Mouse (Mus musculus): ENCODE data around the gene Ubash3b.
A peak's percentile ranks its signal among the peaks of the same experiment; 100 is the strongest.

Gene Ubash3b

GRCm38 (mm10) chr9:41162363-41162762 lies 866 bp upstream of the Ubash3b start:
- DNase-seq: no peak

GRCm38 (mm10) chr9:41160536-41161176 lies 841 bp downstream of the Ubash3b start:
- DNase-seq: no peak

GRCm38 (mm10) chr9:41159223-41159622 lies 2.3 kb downstream of the Ubash3b start:
- no peak for DNase-seq

GRCm38 (mm10) chr9:41157872-41158567 lies 3.5 kb downstream of the Ubash3b start:
- no peak for DNase-seq

- peak; percentile 93 for DNase-seq
These were observed 4.3 kb downstream of the Ubash3b start for GRCm38 (mm10) chr9:41157020-41157871.

GRCm38 (mm10) chr9:41156720-41157019 lies 4.8 kb downstream of the Ubash3b start:
- DNase-seq: peak; percentile 73

- DNase-seq: peak; percentile 70
These were observed 5.3 kb downstream of the Ubash3b start for GRCm38 (mm10) chr9:41156006-41156719.

GRCm38 (mm10) chr9:41153979-41154378 lies 7.5 kb downstream of the Ubash3b start:
- DNase-seq: no peak

GRCm38 (mm10) chr9:41153050-41153449 lies 8.4 kb downstream of the Ubash3b start:
- no peak for DNase-seq

- DNase-seq: peak; percentile 71
These were observed 10.0 kb downstream of the Ubash3b start for GRCm38 (mm10) chr9:41151491-41151890.

GRCm38 (mm10) chr9:41149896-41150295 lies 11.6 kb downstream of the Ubash3b start:
- DNase-seq: no peak

GRCm38 (mm10) chr9:41149079-41149676 lies 12.3 kb downstream of the Ubash3b start:
- DNase-seq: peak; percentile 92

- peak; percentile 82 for DNase-seq
These were observed 12.9 kb downstream of the Ubash3b start for GRCm38 (mm10) chr9:41148600-41148999.

GRCm38 (mm10) chr9:41147203-41147842 lies 14.2 kb downstream of the Ubash3b start:
- no peak for DNase-seq

- no peak for DNase-seq
These were observed 17.7 kb downstream of the Ubash3b start for GRCm38 (mm10) chr9:41143825-41144224.

- no peak for DNase-seq
These were observed 18.4 kb downstream of the Ubash3b start for GRCm38 (mm10) chr9:41143115-41143514.

- no peak for DNase-seq
These were observed 20.5 kb downstream of the Ubash3b start for GRCm38 (mm10) chr9:41141026-41141425.

GRCm38 (mm10) chr9:41138987-41139808 lies 22.3 kb downstream of the Ubash3b start:
- DNase-seq: no peak

- no peak for DNase-seq
These were observed 24.6 kb downstream of the Ubash3b start for GRCm38 (mm10) chr9:41136691-41137467.

GRCm38 (mm10) chr9:41136273-41136672 lies 25.2 kb downstream of the Ubash3b start:
- DNase-seq: no peak

All from cerebellum, adult 11-12 months (tissue).